Mouse (Mus musculus) intestine, embryonic 16.5 days (tissue): ENCODE measurements at regions not wholly inside any gene's neighbourhood (a gene's known extent, or its start where the extent isn't known, plus 50 kb on each side); places are given as distances from the start of the nearest gene placed in this dataset.

Source experiments
- ATAC-seq: fragments of 200-750 bp; cut with Nextera tagmentation; 2 replicates; pipeline ENCODE4 v1.8.0; 2017; ENCODE audit warnings: moderate TSS enrichment, moderate library complexity
- H3K27ac ChIP-seq: fragments of 300-500 bp; sonication (generic); 2 replicates; pipeline ENCODE4 v1.5.1; 2014; ENCODE audit warnings: mild to moderate bottlenecking, low read length
- H3K27me3 ChIP-seq: fragments of 300-500 bp; sonication (generic); replicated peaks from 2 replicates; pipeline ENCODE4 v1.6.1; 2014; ENCODE audit warnings: low read length, control low read depth, mixed read lengths; ENCODE audit not compliant: control insufficient read depth, insufficient read depth
- H3K36me3 ChIP-seq: fragments of 300-500 bp; sonication (generic); 2 replicates; pipeline ENCODE4 v1.6.1; 2014; ENCODE audit warnings: low read length, control low read depth; ENCODE audit not compliant: control insufficient read depth, insufficient read depth
- H3K4me1 ChIP-seq: fragments of 300-500 bp; sonication (generic); 2 replicates; pipeline ENCODE4 v1.6.1; 2014; ENCODE audit warnings: low read length, control low read depth, mixed read lengths; ENCODE audit not compliant: control insufficient read depth, insufficient read depth
- H3K4me2 ChIP-seq: fragments of 300-500 bp; sonication (generic); 2 replicates; pipeline ENCODE4 v1.6.1; 2014; ENCODE audit warnings: low read depth, low read length, control low read depth
- H3K4me3 ChIP-seq: fragments of 300-500 bp; sonication (generic); 2 replicates; pipeline ENCODE4 v1.5.1; 2014; ENCODE audit warnings: mild to moderate bottlenecking, low read length
- H3K9ac ChIP-seq: fragments of 300-500 bp; sonication (generic); 2 replicates; pipeline ENCODE4 v1.6.1; 2014; ENCODE audit warnings: low read depth, low read length
- H3K9me3 ChIP-seq: fragments of 300-500 bp; sonication (generic); 2 replicates; pipeline ENCODE4 v1.6.1; 2016; ENCODE audit warnings: low read length, control low read depth; ENCODE audit not compliant: control insufficient read depth
- WGBS: fragments of 180-500 bp; shearing (Covaris S2); extraction: QIAGEN DNeasy Blood & Tissue Kit; methylation state at CpG from one replicate; pipeline ENCODE4 v1.1.7; 2014; 5-methylcytosine and 5-hydroxymethylcytosine counted together

GRCm38 (mm10) chr6:148588971-148589370 lies 144.8 kb upstream of the Tmtc1 start:
- H3K4me2 ChIP-seq: no peak overlapping the region
- no peaks in the 10 kb centered on the region for H3K36me3 ChIP-seq
- no peaks in the 10 kb centered on the region for H3K4me1 ChIP-seq
- no peaks in the 10 kb centered on the region for H3K27me3 ChIP-seq
- H3K4me3 ChIP-seq: no peak overlapping the region
- WGBS: 83% methylated on average over 4 of the region's 4 CpGs
- no peak overlapping the region for H3K9ac ChIP-seq
- no peak overlapping the region for H3K27ac ChIP-seq
- no peaks in the 10 kb centered on the region for H3K9me3 ChIP-seq
- no peak for ATAC-seq

DNA sequence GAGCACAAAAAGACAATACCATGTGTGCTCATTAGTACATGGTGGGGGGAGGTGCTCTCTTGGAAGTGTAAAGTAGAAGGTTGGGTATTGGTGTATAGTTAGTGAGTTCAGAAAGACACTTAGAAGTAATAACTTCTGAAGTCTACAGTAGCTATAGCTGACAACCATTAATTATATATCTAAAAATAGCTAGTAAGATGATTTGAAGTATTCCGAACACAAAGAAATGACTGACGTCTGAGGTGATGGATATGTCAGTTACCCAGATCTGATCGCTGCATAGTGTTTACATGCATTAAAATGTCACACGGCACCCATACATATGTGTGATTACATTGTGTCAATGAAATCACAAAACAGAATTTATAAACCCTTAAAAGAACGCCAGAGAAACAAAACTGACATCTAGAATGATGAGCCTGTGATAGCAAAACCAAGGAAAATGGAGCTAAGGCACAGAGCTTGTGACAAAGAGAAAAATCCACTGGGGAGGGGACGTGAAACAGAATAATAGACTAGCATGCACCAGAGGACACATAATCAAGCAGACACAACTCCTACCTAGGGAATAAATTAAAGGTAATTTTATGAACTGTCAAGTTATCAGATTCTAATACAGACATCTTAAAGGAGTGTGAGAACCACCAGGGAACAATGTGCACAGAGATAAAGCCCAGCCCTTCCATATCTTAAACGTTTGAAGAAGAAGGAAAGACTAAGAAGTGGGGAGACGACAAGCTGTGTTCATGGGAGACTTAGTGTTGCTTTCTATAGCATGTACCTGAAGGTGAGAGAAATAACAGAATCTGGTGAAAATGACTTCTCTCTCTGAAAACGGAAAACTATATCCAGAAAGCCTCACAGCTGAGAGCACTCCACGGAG lies 142.5 kb upstream of the Tmtc1 start:
- 75% methylated on average over 10 of the region's 10 CpGs for WGBS

DNA sequence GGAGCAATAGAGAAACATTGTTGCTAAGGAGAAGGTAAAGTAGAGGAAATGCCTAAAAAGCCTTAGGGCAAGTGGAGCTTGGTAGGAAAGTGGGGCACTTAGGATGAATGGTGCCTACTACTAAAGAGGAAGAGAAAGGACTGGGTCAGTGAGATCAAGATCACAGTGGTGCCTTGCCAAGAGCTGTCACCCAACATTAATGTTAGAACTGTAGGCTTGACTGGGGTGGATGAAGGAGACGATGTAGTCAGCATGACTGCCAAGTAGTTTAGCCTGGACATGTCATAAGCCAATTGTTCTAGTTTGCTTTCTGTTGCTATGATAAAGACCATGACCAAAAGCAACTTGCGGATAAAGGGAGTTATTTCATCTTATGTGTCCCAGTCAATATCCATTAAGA lies 139.9 kb upstream of the Tmtc1 start:
- Histone ChIP-seq H3K27ac (no peak overlapping the region), H3K4me1 (no peaks in the 10 kb centered on the region), H3K27me3 (no peaks in the 10 kb centered on the region), H3K36me3 (no peaks in the 10 kb centered on the region), H3K4me2 (no peak overlapping the region), H3K9me3 (no peaks in the 10 kb centered on the region), H3K4me3 (no peak overlapping the region), H3K9ac (no peak overlapping the region)
- 84% methylated on average over 2 of the region's 2 CpGs for WGBS
- ATAC-seq: no peak

More for the DNA sequence above, 142.5 kb upstream of the Tmtc1 start:
- Histone ChIP-seq H3K36me3 (no peaks in the 10 kb centered on the region), H3K4me3 (no peak overlapping the region), H3K4me1 (no peaks in the 10 kb centered on the region), H3K4me2 (no peak overlapping the region), H3K27me3 (no peaks in the 10 kb centered on the region), H3K9me3 (no peaks in the 10 kb centered on the region), H3K27ac (no peak overlapping the region), H3K9ac (no peak overlapping the region)
- ATAC-seq: no peak

DNA sequence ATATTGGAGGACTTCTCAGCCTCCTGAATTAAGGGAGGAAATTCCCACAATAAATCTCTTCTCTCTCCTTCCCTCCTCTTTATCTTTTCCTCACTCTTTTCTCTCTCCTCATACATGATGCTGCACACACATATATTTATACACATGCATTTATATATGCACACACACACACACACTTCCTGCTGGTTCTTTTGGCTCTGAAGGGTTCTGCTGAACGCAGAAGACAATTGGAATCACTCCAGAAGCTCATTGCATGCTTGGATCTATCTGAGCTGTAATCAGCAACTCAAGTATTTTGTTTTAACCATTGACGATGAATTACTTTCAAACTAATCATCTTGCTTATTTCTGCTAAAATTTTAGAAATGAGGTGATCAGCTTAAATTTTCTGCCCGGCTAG lies 134.1 kb upstream of the Tmtc1 start:
- Histone ChIP-seq H3K27me3 (no peaks in the 10 kb centered on the region), H3K4me2 (no peak overlapping the region), H3K9me3 (no peaks in the 10 kb centered on the region), H3K9ac (no peak overlapping the region), H3K27ac (no peak overlapping the region), H3K4me3 (no peak overlapping the region), H3K36me3 (no peaks in the 10 kb centered on the region), H3K4me1 (no peaks in the 10 kb centered on the region)
- 51% methylated on average over 3 of the region's 3 CpGs for WGBS
- ATAC-seq: no peak

DNA sequence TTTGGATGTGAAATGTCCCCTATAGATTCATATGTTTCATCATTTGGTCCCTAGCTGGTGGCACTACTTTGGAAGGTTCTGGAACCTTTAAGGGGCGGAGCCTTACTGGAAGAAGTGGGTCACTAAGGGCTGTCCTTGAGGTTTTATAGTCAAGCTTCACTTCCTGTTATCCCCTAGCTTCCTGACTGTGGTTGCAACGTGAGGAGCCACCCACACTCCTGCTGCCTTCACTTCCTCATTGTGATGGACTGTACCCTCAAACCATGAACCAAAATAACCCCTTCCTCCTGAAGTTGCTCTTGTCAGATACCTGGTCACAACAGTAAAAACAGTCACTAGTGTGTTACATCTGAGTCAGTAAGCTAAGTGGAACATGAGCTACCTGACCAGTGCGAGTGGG lies 133.5 kb upstream of the Tmtc1 start:
- H3K4me2 ChIP-seq: no peak overlapping the region
- H3K9ac ChIP-seq: no peak overlapping the region
- H3K27me3 ChIP-seq: no peaks in the 10 kb centered on the region
- no peak overlapping the region for H3K4me3 ChIP-seq
- no peaks in the 10 kb centered on the region for H3K4me1 ChIP-seq
- H3K27ac ChIP-seq: no peak overlapping the region
- no peaks in the 10 kb centered on the region for H3K9me3 ChIP-seq
- H3K36me3 ChIP-seq: no peaks in the 10 kb centered on the region
- WGBS: 75% methylated on average over 3 of the region's 3 CpGs
- ATAC-seq: no peak

GRCm38 (mm10) chr6:148574742-148575453 lies 130.7 kb upstream of the Tmtc1 start:
- Histone ChIP-seq H3K9ac (no peak overlapping the region), H3K27me3 (no peaks in the 10 kb centered on the region), H3K4me3 (no peak overlapping the region), H3K36me3 (no peaks in the 10 kb centered on the region), H3K27ac (no peak overlapping the region), H3K9me3 (no peaks in the 10 kb centered on the region), H3K4me2 (no peak overlapping the region), H3K4me1 (no peaks in the 10 kb centered on the region)
- no peak for ATAC-seq
- 79% methylated on average over 7 of the region's 7 CpGs for WGBS

DNA sequence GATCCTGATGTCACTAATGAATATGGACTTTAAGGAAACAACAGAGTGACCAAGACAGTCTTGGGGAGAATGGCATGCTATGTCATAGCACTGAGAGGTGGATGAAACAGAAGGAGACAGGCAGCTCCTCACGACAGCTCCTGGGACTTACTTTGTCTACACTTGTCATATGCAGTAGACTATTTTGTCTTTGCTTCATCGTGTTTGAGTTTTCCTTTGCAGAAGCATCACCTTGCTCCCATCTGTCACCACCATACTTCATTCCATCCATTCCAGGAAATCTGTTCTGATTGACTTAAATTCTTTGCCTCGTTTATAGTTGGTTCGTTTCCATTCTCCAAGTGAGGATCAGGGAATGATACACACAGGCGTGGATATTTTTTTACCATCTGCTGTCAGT lies 128.0 kb upstream of the Tmtc1 start:
- 81% methylated on average over 5 of the region's 5 CpGs for WGBS
- no peak overlapping the region for H3K27ac ChIP-seq
- no peaks in the 10 kb centered on the region for H3K27me3 ChIP-seq
- H3K9me3 ChIP-seq: no peaks in the 10 kb centered on the region
- H3K4me1 ChIP-seq: no peaks in the 10 kb centered on the region
- H3K36me3 ChIP-seq: no peaks in the 10 kb centered on the region
- H3K4me2 ChIP-seq: no peak overlapping the region
- H3K9ac ChIP-seq: no peak overlapping the region
- H3K4me3 ChIP-seq: no peak overlapping the region
- ATAC-seq: no peak

DNA sequence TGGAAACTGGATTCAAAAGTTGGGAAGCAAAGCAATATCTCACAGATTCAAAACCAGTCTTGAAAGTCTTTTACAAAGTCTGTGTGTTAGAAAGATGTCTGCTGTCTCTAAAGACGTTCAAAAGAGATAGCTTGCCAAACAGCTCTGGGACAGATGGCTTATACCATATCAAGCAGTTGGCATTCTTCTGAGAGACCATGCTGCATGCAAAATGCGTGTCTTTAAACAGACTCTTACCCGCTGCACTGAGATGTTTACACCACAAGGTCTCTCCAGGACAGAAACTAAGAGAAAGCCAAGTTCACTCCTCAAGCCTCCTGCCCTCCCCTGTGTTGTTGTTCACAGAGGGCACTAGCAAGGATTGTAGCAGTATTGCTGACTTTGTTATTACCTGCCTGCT lies 127.5 kb upstream of the Tmtc1 start:
- no peaks in the 10 kb centered on the region for H3K4me1 ChIP-seq
- no peak overlapping the region for H3K9ac ChIP-seq
- H3K27ac ChIP-seq: no peak overlapping the region
- H3K4me3 ChIP-seq: no peak overlapping the region
- ATAC-seq: no peak
- no peaks in the 10 kb centered on the region for H3K9me3 ChIP-seq
- H3K27me3 ChIP-seq: no peaks in the 10 kb centered on the region
- no peaks in the 10 kb centered on the region for H3K36me3 ChIP-seq
- 49% methylated on average over 3 of the region's 3 CpGs for WGBS
- H3K4me2 ChIP-seq: no peak overlapping the region

DNA sequence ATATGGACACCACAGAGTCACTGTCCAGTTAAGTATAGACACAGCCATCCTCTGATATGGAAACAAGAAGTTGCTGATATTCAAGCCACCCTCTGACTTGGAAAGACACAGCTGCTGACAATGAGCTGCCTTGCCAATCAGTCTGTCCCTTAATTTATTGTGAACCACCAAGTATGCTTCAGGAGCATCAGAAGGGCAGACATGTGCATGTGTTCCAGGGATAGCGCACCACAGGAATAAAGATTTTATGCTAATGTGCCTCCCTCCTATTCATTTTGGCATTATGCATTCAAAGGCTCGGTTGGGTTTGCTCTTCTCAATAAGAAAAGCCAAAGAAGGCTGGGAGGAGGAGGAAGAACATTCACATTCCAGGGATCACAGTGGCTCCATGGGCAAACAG lies 120.0 kb upstream of the Tmtc1 start:
- ATAC-seq: no peak
- H3K36me3 ChIP-seq: no peaks in the 10 kb centered on the region
- no peaks in the 10 kb centered on the region for H3K4me1 ChIP-seq
- no peaks in the 10 kb centered on the region for H3K27me3 ChIP-seq
- H3K4me3 ChIP-seq: no peak overlapping the region
- no peak overlapping the region for H3K27ac ChIP-seq
- no peaks in the 10 kb centered on the region for H3K9me3 ChIP-seq
- no peak overlapping the region for H3K9ac ChIP-seq
- WGBS: 84% methylated on average over 2 of the region's 2 CpGs
- no peak overlapping the region for H3K4me2 ChIP-seq
